Mouse (Mus musculus): Measurements from ENCODE around the gene Ptprk. TPM values are rescaled to one million over a fixed set of nuclear protein-coding genes. Genes with fewer than 3 reads are reported as not detected.

Ptprk gene
- 0.50 TPM for polyA plus RNA-seq (2017; shearing (Covaris generic))

GRCm38 (mm10) chr10:28074653-28075451 lies at the start of gene Ptprk:
TSS of gene Ptprk (plus strand) at chr10:28074820.

